Mouse (Mus musculus) G1E (cell line): Measurements from ENCODE around the gene Dlgap1. TPM values are rescaled to one million over a fixed set of nuclear protein-coding genes. Genes with fewer than 3 reads are reported as not detected.

ENCODE experiments used
- ATAC-seq: 2 replicates; pipeline ENCODE4 v1.8.0; 2016; ENCODE audit warnings: mild to moderate bottlenecking; ENCODE audit not compliant: insufficient number of reproducible peaks, poor library complexity, low FRiP score, severe bottlenecking; ENCODE audit errors: extremely low read depth
- DNase-seq: peaks from one replicate; pipeline ENCODE4 v3.0.0; 2012; ENCODE audit warnings: low spot score
- H3K27me3 ChIP-seq: 2 replicates; pipeline ENCODE4 v1.6.1; 2012; ENCODE audit warnings: mild to moderate bottlenecking, low read length, inconsistent platforms; ENCODE audit not compliant: insufficient read depth
- H3K36me3 ChIP-seq: replicated peaks from 2 replicates; pipeline ENCODE3; 2012; ENCODE audit warnings: mild to moderate bottlenecking, inconsistent platforms
- H3K4me1 ChIP-seq: 2 replicates; pipeline ENCODE4 v1.6.1; 2012; ENCODE audit warnings: low read depth, low read length, inconsistent platforms, mixed read lengths; ENCODE audit not compliant: insufficient read depth
- H3K4me3 ChIP-seq: 2 replicates; pipeline ENCODE4 v1.5.1; 2012; ENCODE audit warnings: low read depth, mild to moderate bottlenecking, inconsistent platforms, low read length, moderate library complexity, mixed read lengths
- H3K9me3 ChIP-seq: replicated peaks from 2 replicates; pipeline ENCODE4 v1.6.1; 2012; ENCODE audit warnings: inconsistent platforms
- CTCF ChIP-seq: IDR thresholded peaks from 2 replicates; pipeline ENCODE4 v1.5.1; 2012; ENCODE audit warnings: low read depth, low read length, inconsistent platforms, mixed read lengths
- GATA1 ChIP-seq: IDR thresholded peaks from 2 replicates; pipeline ENCODE4 v1.6.1; 2012; ENCODE audit warnings: borderline replicate concordance, low read length, inconsistent platforms, mixed read lengths
- GATA2 ChIP-seq: IDR thresholded peaks from 2 replicates; pipeline ENCODE4 v1.6.1; 2012; ENCODE audit warnings: low read depth, low read length, inconsistent platforms, borderline replicate concordance
- POLR2AphosphoS5 ChIP-seq: IDR thresholded peaks from 2 replicates; pipeline ENCODE4 v1.6.1; 2012; ENCODE audit warnings: low read depth, low read length, inconsistent platforms; ENCODE audit not compliant: insufficient replicate concordance
- TAL1 ChIP-seq: conservative IDR thresholded peaks from 2 replicates; pipeline ENCODE4 v1.6.1; 2012; ENCODE audit warnings: low read depth, low read length, inconsistent platforms, mixed read lengths
- polyA plus RNA-seq: library from polyadenylated mRNA; stranded (reverse); fragments of >175 nt; gene quantifications from 2 replicates; pipeline ENCODE4 v1.2.3, GENCODE M21; 2012
- total RNA-seq, 2 experiments: library from RNA; stranded (forward) in 1 of 2; stranded (reverse) in 1 of 2; fragments of 200-1000 nt in 1 of 2; fragments of >200 nt in 1 of 2; fragmentation: Nextera tagmentation in 1 of 2; gene quantifications; 2 replicates each; pipeline ENCODE4 v1.2.3; 2014 to 2017

Dlgap1 gene
- total and polyA plus RNA-seq, 3 experiments, result 0.22 TPM; not detected in 2

- TF ChIP-seq CTCF (no peak), GATA1 (no peak), TAL1 (no peak), POLR2AphosphoS5 (no peak), GATA2 (no peak)
- DNase-seq (no peak), ATAC-seq (no peak)
- Histone ChIP-seq H3K4me3 (no peak overlapping the region), H3K36me3 (no peaks in the 10 kb centered on the region), H3K27me3 (no peaks in the 10 kb centered on the region), H3K9me3 (peaks cover 4% of the 10 kb centered on the region; the same call in 1 of the 2 replicates), H3K4me1 (no peaks in the 10 kb centered on the region)
These were observed 828.8 kb downstream of the Dlgap1 start for GRCm38 (mm10) chr17:70797773-70798045.

- DNase-seq, result no peak
- no peak for ATAC-seq
- H3K4me3 ChIP-seq, result no peak overlapping the region
- no peaks in the 10 kb centered on the region for H3K36me3 ChIP-seq
- H3K9me3 ChIP-seq, result 0 out of 2 replicates have a peak, but pooled peaks cover 2% of the 10 kb centered on the region
- H3K4me1 ChIP-seq, result no peaks in the 10 kb centered on the region
- no peaks in the 10 kb centered on the region for H3K27me3 ChIP-seq
- TF ChIP-seq GATA2, result no peak
- no peak for TF ChIP-seq POLR2AphosphoS5
- no peak for TF ChIP-seq GATA1
- no peak for TF ChIP-seq CTCF
- no peak for TF ChIP-seq TAL1
These were observed 830.4 kb downstream of the Dlgap1 start for GRCm38 (mm10) chr17:70799266-70799665.

GRCm38 (mm10) chr17:70802022-70802421 is 833.1 kb downstream of the Dlgap1 start:
- Histone ChIP-seq H3K9me3 (peaks cover 6% of the 10 kb centered on the region), H3K27me3 (no peaks in the 10 kb centered on the region), H3K4me1 (no peaks in the 10 kb centered on the region), H3K36me3 (no peaks in the 10 kb centered on the region), H3K4me3 (no peak overlapping the region)
- TF ChIP-seq GATA1, result no peak
- no peak for TF ChIP-seq TAL1
- TF ChIP-seq GATA2, result no peak
- TF ChIP-seq CTCF, result no peak
- no peak for TF ChIP-seq POLR2AphosphoS5
- DNase-seq (no peak), ATAC-seq (no peak)

- ATAC-seq (no peak), DNase-seq (no peak)
- no peaks in the 10 kb centered on the region for H3K27me3 ChIP-seq
- no peaks in the 10 kb centered on the region for H3K36me3 ChIP-seq
- peaks cover 10% of the 10 kb centered on the region for H3K9me3 ChIP-seq
- TF ChIP-seq GATA2 (no peak), CTCF (no peak), GATA1 (no peak), TAL1 (no peak), POLR2AphosphoS5 (no peak)
- H3K4me1 ChIP-seq, result no peaks in the 10 kb centered on the region
- H3K4me3 ChIP-seq, result no peak overlapping the region
These were observed 837.0 kb downstream of the Dlgap1 start for GRCm38 (mm10) chr17:70805866-70806265.

- ATAC-seq (no peak), DNase-seq (no peak)
- Histone ChIP-seq H3K27me3 (no peaks in the 10 kb centered on the region), H3K36me3 (no peaks in the 10 kb centered on the region), H3K4me1 (no peaks in the 10 kb centered on the region), H3K4me3 (no peak overlapping the region), H3K9me3 (peaks cover 10% of the 10 kb centered on the region)
- no peak for TF ChIP-seq GATA1
- no peak for TF ChIP-seq GATA2
- no peak for TF ChIP-seq TAL1
- no peak for TF ChIP-seq POLR2AphosphoS5
- TF ChIP-seq CTCF, result no peak
These were observed 837.7 kb downstream of the Dlgap1 start for GRCm38 (mm10) chr17:70806600-70806999.

- Histone ChIP-seq H3K27me3 (no peaks in the 10 kb centered on the region), H3K4me1 (no peaks in the 10 kb centered on the region), H3K9me3 (peaks cover 10% of the 10 kb centered on the region), H3K36me3 (no peaks in the 10 kb centered on the region), H3K4me3 (no peak overlapping the region)
- TF ChIP-seq TAL1 (no peak), POLR2AphosphoS5 (no peak), CTCF (no peak), GATA1 (no peak), GATA2 (no peak)
- ATAC-seq, result no peak
- DNase-seq, result no peak
These were observed 839.0 kb downstream of the Dlgap1 start for GRCm38 (mm10) chr17:70807885-70808284.

- ATAC-seq (no peak), DNase-seq (no peak)
These were observed 840.0 kb downstream of the Dlgap1 start for GRCm38 (mm10) chr17:70808837-70809236.

More at GRCm38 (mm10) chr17:70808837-70809236, 840.0 kb downstream of the Dlgap1 start:
- Histone ChIP-seq H3K4me3 (no peak overlapping the region), H3K36me3 (no peaks in the 10 kb centered on the region), H3K27me3 (no peaks in the 10 kb centered on the region), H3K4me1 (no peaks in the 10 kb centered on the region), H3K9me3 (peaks cover 12% of the 10 kb centered on the region)
- TF ChIP-seq GATA2, result no peak
- TF ChIP-seq GATA1, result no peak
- TF ChIP-seq POLR2AphosphoS5, result no peak
- no peak for TF ChIP-seq TAL1
- no peak for TF ChIP-seq CTCF
